Mouse (Mus musculus): ENCODE data around the gene Elp4. TPM values are rescaled to one million over a fixed set of nuclear protein-coding genes. Genes with fewer than 3 reads are reported as not detected.

Gene Elp4
- total RNA-seq, 2 experiments from 2014 or later, result 16.0 to 16.4 TPM

- DNase-seq (ENCODE audit: low spot score in 2 of 2), result no peak
- intact Hi-C loops (cut with DNase I), result loop anchor here (5.0 kb wide), 2 partner anchors 216 to 396 kb away; partner anchors contain the start of genes Elp4 and Immp1l
These were observed 217.7 kb downstream of the Elp4 start for GRCm38 (mm10) chr2:105686363-105687316.

DNA sequence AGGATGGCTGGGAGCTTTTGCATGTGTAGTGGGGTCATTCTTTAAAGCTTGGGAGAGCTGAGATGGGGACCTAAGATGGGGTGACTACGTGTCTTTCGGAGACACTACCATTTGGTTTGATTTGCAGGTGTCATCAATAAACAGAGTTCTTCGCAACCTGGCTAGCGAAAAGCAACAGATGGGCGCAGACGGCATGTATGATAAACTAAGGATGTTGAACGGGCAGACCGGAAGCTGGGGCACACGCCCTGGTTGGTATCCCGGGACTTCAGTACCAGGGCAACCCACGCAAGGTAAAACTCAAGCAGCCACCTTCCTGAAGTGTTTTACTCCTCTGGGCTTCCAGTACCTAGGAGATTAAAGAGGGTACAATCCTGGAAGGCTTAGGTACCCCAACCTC lies 218.7 kb downstream of the Elp4 start:
- intact Hi-C loops (cut with DNase I), result loop anchor here (5.0 kb wide), 2 partner anchors 217 to 397 kb away; partner anchors contain the start of genes Elp4 and Immp1l
- DNase-seq (ENCODE audit: low spot score in 2 of 2), result no peak

GRCm38 (mm10) chr2:105684991-105685650 lies 219.2 kb downstream of the Elp4 start:
- no peak for DNase-seq (ENCODE audit: low spot score in 2 of 2)
- intact Hi-C loops (cut with DNase I), result loop anchor here (5.0 kb wide), 2 partner anchors 217 to 397 kb away; partner anchors contain the start of genes Elp4 and Immp1l

DNA sequence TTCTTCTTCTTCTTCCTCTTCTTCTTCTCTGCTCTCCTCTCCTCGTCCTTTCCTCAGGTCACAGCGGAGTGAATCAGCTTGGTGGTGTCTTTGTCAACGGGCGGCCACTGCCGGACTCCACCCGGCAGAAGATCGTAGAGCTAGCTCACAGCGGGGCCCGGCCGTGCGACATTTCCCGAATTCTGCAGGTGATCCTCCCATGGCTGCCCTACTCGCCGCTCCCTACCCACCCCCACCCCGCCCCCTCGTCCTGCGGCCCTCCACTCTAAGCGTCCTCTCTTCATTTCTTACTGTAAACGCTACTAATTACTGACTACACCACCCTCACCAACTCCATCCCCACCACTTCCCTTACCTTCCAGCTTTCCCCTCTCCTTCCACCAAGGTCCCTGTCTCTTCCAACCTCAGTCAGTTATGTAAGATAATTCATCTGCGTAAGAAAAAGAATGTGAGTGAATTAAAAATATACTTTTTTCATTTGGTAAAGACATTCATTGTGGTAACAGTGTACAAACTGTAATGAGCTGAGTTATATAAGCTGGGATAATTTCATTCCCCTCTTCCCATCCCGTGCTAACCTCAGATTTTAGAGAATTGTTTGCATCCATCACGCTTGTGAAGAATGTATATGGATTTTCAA lies 220.5 kb downstream of the Elp4 start:
- intact Hi-C loops (cut with DNase I), result no loop called here
- DNase-seq (ENCODE audit: low spot score in 2 of 2), result no peak

DNA sequence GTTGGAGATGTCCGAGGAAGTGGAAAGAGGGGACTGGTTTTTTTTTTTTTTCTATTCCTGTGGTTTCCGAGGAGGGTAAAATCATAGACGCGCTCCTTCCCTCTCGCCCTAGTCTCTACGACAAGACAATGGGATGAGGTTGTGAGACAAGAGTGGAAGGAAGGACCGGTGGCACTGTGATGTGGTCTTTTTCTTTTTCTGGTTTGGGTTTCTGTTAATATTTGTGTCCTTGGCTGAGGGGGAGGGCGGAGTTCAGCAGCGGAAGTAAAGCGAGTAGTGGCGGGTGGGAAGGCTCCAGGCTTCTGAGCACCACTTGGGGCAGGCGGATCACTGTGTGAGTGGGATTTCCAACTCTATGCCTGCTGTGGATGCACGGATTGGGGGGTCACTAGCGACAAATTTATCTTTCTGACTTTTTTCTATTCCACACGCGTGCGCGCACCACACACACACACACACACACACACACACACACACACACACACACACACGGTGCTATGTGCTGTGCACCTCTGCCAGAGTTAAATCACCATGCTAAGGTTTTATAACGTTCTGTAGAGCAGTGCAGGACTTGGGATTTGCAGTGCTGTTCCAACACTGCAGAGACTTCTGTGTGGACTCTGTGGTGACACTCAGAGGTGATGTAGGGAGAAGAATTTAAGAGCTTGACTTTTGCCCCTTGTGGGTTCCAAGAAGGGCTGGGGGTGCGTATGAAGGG lies 221.6 kb downstream of the Elp4 start:
- DNase-seq (ENCODE audit: low spot score in 2 of 2), result no peak
- intact Hi-C loops (cut with DNase I), result no loop called here

- intact Hi-C loops (cut with DNase I), result no loop called here
- DNase-seq (ENCODE audit: low spot score in 2 of 2), result no peak
These were observed 222.3 kb downstream of the Elp4 start for GRCm38 (mm10) chr2:105682011-105682501.

DNA sequence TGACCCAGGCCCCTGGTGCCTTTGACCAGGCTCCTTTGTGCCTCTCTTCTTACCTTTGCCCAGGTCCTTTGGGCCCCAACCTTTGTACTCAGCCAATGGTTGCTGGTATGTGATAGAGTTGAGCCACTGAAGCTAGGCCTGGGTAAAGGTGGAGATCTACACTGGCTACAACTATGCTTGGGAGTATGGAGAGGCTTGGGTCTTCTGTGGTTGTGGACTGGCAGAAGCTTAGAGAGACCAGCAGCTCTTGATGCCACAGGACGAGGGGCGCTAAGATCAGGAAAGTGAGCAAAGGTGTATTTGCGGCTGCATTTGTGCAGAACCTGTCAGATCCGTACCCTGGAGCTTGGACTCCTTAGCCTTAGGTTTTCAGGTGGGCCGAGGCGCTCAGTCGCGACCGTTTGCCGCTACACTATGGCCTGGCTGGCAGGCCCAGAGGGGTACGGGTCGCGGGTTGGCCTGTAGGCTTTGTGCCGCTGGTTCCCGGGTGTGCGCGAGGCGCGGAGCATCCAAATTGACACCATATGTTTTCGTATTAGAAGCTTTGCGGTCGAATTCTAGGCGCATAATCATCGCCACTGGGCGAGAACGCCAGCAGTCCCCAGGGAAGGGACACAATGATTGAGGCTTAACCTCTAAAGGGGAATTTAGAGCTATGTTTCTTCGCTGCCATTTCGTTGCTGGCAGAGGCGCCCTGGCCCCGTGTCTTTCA lies 223.2 kb downstream of the Elp4 start:
- DNase-seq (ENCODE audit: low spot score in 2 of 2), result peak in 1 of 2 experiments; percentile 11
- intact Hi-C loops (cut with DNase I), result no loop called here

GRCm38 (mm10) chr2:105680146-105680998 lies 224.0 kb downstream of the Elp4 start:
- intact Hi-C loops (cut with DNase I), result no loop called here
- peak in 1 of 2 experiments; percentile 4 for DNase-seq (ENCODE audit: low spot score in 2 of 2)

DNA sequence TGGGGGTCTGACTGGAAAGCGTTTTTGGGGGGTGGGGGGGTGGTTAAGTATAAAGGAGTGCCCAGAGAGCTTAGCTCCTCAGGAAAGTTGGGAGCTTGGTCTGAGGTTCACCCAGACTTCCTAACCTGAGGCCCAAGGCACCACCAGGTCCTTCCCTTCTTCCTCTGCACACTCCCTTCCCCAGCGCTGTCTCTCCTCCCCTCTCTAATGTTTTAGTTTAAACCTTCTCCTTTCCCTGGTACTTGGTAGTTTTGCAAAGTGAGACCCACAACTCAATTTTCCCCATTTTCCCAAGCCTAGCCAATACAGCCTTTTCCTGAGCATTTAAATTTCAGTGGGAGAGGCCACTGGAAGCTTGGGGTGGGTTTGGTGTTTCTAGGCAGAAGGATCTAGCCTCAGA lies 225.0 kb downstream of the Elp4 start:
- intact Hi-C loops (cut with DNase I), result loop anchor here (5.0 kb wide), 1 partner anchor 547 kb away; no protein-coding TSS in a partner anchor
- DNase-seq (ENCODE audit: low spot score in 2 of 2), result no peak

DNA sequence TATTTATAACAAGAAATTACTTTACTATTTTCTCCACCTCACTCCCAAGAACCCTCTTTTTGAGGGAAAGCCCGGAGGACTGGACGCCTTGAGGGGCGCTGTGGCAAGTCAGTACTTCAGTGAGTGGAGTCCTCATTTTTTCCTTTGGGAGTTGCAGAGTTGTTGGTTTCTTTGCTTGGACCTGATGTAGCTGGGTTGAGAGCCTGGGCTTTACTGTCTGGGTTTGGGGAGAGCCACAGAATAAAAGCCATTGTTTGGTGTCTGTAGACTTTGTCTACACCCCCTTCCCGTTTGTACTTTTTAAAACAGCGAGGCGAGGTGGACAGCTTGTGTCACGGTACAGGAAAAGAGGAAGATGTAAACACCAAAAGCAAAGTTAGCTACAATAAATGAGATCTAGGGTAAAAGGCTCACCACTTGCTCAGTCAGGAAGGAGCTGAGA lies 225.5 kb downstream of the Elp4 start:
- DNase-seq (ENCODE audit: low spot score in 2 of 2), result no peak
- intact Hi-C loops (cut with DNase I), result loop anchor here (5.0 kb wide), 1 partner anchor 547 kb away; no protein-coding TSS in a partner anchor

DNA sequence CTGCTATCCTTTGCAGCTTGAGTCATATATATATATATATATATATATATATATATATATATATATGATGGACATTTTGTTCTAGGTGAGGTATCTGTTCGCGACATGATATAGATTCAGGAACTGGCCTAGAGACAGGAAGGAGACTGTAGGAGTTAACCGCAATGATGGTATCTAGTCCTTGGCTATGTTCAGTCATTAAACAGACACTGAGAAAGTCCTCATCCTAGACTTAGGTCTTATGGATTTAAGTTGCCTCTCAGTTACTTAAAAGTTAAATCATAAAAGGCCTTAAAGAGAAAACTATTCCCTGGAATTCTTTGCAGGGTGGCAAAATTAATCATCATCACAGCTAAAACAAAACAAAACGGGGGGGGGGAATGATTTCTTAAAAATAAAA lies 226.1 kb downstream of the Elp4 start:
- intact Hi-C loops (cut with DNase I), result loop anchor here (5.0 kb wide), 1 partner anchor 546 kb away; no protein-coding TSS in a partner anchor

DNA sequence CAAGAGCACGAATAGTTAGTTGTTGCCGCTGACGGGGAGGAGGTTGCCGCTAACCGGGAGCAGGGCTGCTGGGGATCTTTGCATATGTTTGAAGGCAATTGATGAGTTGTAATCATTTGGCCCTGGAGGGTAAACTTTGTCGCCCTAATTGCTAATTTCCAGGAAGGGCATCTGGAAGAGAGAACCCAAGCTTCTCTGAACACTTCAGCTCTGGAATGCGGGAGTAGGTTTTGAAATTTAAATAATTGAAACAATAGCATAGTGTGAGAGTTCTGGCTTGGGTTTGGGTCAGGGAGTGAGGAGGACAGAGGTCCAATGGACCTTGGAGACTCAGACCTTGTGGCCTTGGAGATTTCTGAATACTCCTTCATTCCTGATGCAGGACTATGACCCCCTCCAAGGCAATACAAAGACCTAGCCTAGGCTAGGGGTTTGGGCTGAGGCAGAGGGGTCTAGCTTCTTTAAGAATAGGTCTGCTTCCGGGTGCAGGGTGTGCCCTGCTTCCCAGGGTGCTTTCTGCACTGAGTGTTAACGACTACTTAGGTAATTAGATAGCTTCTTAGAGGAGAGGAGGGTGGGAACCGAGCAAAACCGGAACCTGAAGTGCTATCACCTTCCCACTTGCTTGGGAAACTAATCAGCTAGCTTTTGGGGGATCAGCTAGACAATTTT lies 226.8 kb downstream of the Elp4 start:
- no peak for DNase-seq (ENCODE audit: low spot score in 2 of 2)
- intact Hi-C loops (cut with DNase I), result loop anchor here (5.0 kb wide), 1 partner anchor 545 kb away; no protein-coding TSS in a partner anchor

More for the DNA sequence above, 226.1 kb downstream of the Elp4 start:
- DNase-seq (ENCODE audit: low spot score in 2 of 2), result no peak

- no peak for DNase-seq (ENCODE audit: low spot score in 2 of 2)
- intact Hi-C loops (cut with DNase I), result loop anchor here (5.0 kb wide), 1 partner anchor 545 kb away; no protein-coding TSS in a partner anchor
These were observed 227.4 kb downstream of the Elp4 start for GRCm38 (mm10) chr2:105676909-105677433.

DNA sequence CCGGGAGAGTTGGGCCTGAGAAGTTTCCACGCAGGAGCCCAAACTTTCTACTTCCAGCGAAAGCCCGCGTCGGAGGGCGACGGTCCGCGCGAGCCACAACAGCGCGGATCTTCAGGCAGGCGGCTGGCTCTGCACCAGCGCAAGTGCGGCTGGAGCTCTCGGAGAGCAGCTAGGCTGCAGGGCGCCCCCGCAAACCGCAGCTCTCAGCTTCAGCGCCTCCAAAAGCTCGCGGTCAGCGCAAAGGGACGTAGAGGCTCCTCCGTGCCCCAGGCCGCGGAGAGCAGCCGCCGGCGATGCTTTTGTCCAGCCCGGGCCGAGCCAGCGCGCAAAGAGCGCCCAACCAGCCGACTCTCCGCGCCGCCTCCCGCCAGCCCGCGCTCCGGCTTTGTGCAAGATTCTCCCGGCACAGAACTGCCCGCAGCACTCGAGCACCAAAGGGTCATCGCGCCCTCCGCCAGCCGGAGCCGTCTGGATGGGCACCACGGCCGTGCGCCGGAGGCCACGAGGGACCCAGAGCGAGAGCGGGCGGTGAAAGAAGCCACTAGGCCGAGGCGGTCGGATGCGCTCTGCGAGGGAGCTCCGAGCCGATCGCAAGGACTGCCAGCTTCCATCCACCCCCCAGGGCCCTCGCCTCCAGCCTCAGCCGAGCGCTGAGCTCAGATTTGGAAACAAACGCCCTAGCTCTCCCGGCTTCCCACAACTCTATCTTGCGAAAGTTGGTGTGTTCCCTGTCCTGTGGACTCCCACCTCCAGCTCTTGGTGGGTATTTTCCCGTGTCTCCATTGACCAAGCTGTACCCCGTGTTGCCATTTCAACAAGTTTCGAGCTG lies 228.1 kb downstream of the Elp4 start:
- peak; percentile 52 to 65 for DNase-seq (ENCODE audit: low spot score in 2 of 2)
- intact Hi-C loops (cut with DNase I), result loop anchor here (5.0 kb wide), 1 partner anchor 544 kb away; no protein-coding TSS in a partner anchor

- DNase-seq (ENCODE audit: low spot score in 2 of 2), result no peak
- intact Hi-C loops (cut with DNase I), result loop anchor here (5.0 kb wide), 1 partner anchor 543 kb away; no protein-coding TSS in a partner anchor
These were observed 228.7 kb downstream of the Elp4 start for GRCm38 (mm10) chr2:105675730-105676079.
